8 mouse cellular contexts compared by ENCODE assay signal in genomic region chr5:64808106-64809010, GRCm38 (mm10). TPM values are rescaled to one million over a fixed set of nuclear protein-coding genes. Genes with fewer than 3 reads are reported as not detected.
DNase-seq lines count a peak whose midpoint lies in the region; ATAC-seq and TF ChIP-seq lines count a peak whose summit lies in the region.

No protein-coding gene starts in this region.

- H3K9ac ChIP-seq in heart, adult 2 months (ENCODE audit: low read depth, low read length), result peak overlapping the region; percentile 17
- H3K9ac ChIP-seq in kidney, embryonic 15.5 days, result no peak overlapping the region

- ATAC-seq in kidney, embryonic 15.5 days (replicated peaks; ENCODE audit: low FRiP score), result no peak

- peaks cover 23% of the 10 kb centered on the region for H3K4me1 ChIP-seq in heart, adult 2 months (ENCODE audit: control insufficient read depth, insufficient read depth, low read length)
- H3K4me1 ChIP-seq in kidney, embryonic 15.5 days, result peaks cover 81% of the 10 kb centered on the region

- H3K27me3 ChIP-seq in heart, adult 2 months (ENCODE audit: control insufficient read depth, insufficient read depth, low read length), result no peaks in the 10 kb centered on the region
- H3K27me3 ChIP-seq in kidney, embryonic 15.5 days, result no peaks in the 10 kb centered on the region

- DNase-seq in retina, embryonic 14.5 days (ENCODE audit: low spot score), result peak; percentile 25
- no peak for DNase-seq in retina, postnatal 1 day
- DNase-seq in heart, adult 2 months, result peak; percentile 60 to 61
- peak; percentile 66 for DNase-seq in lung, postnatal 25 days (ENCODE audit: low spot score)
- DNase-seq in left cerebral cortex, adult 18-20 months (ENCODE audit: low spot score in 2 of 2), result no peak
- DNase-seq in adrenal gland, postnatal 36 days, result no peak
- DNase-seq in adrenal gland, postnatal 10 days, result no peak

- no peaks in the 10 kb centered on the region for H3K9me3 ChIP-seq in kidney, embryonic 15.5 days (replicated peaks)

- H3K79me2 ChIP-seq in heart, adult 2 months (replicated peaks; ENCODE audit: control insufficient read depth, insufficient read depth, low read length), result peaks cover 1% of the 10 kb centered on the region; the same call in 1 of the 2 replicates

- WGBS in heart, adult 2 months, result 25% methylated on average over 24 of the region's 24 CpGs
- 59% methylated on average over 24 of the region's 24 CpGs for WGBS in kidney, embryonic 15.5 days

- TF ChIP-seq POLR2A in heart, adult 2 months (IDR thresholded peaks at IDR 0.05; ENCODE audit: insufficient read depth, low read depth, low read length), result peak; percentile 56

- TF ChIP-seq CTCF in heart, adult 2 months (IDR thresholded peaks at IDR 0.05), result no peak

- peak; percentile 64; the same call in 1 of the 2 replicates for TF ChIP-seq EP300 in heart, adult 2 months (IDR thresholded peaks at IDR 0.05; ENCODE audit: insufficient read depth, low read depth, low read length)

- H3K36me3 ChIP-seq in heart, adult 2 months (ENCODE audit: control insufficient read depth, insufficient read depth, low read length), result peaks cover 22% of the 10 kb centered on the region
- peaks cover 10% of the 10 kb centered on the region for H3K36me3 ChIP-seq in kidney, embryonic 15.5 days

- peak overlapping the region; percentile 58 for H3K4me3 ChIP-seq in heart, adult 2 months
- H3K4me3 ChIP-seq in kidney, embryonic 15.5 days (replicated peaks), result no peak overlapping the region; the same call in 1 of the 2 replicates

- H3K27ac ChIP-seq in heart, adult 2 months, result peak overlapping the region; percentile 99
- H3K27ac ChIP-seq in kidney, embryonic 15.5 days, result peak overlapping the region; percentile 94

- intact Hi-C loops in heart, adult 2 months (cut with DNase I), result no loop called here

- peak overlapping the region; percentile 82 for H3K4me2 ChIP-seq in kidney, embryonic 15.5 days

RNA-seq across cellular contexts. Expression of gene Klf3, which starts 5.2 kb away (rescaled TPM):
- total RNA-seq in heart, adult 2 months (2021), result 10 to 100 TPM; 41.4 to 46.6 TPM
- 34.3 and 41.8 TPM in 2 replicates for polyA plus RNA-seq in heart, adult 2 months (2012; rRNA removed)
- 62.2 and 63.6 TPM in 2 replicates for polyA plus RNA-seq in kidney, embryonic 15.5 days (2015; fragmentation: Nextera tagmentation; extraction: Ambion mirVana)
- 10 to 100 TPM; 32.0 to 33.4 TPM for total RNA-seq in left cerebral cortex, adult 18-20 months (2021)
- 10 to 100 TPM; 56.1 to 68.3 TPM for total RNA-seq in adrenal gland, postnatal 36 days (2021)
- 10 to 100 TPM; 77.3 to 79.8 TPM for total RNA-seq in adrenal gland, postnatal 10 days (2021)

Comparison
In these comparisons a context has a peak if more than half of its experiments do, and no peak if none do; other contexts are left out.
1. DNase-seq: peak in retina, embryonic 14.5 days (single experiment), heart, adult 2 months (2 of 2) and lung, postnatal 25 days (single experiment); none in retina, postnatal 1 day (single experiment), left cerebral cortex, adult 18-20 months (0 of 2), adrenal gland, postnatal 36 days (0 of 2) and adrenal gland, postnatal 10 days (single experiment).